Mouse (Mus musculus) cerebellum, adult 18-20 months (tissue): ENCODE measurements around the gene Tmsb10.

Source experiments
- DNase-seq, 2 experiments: peaks; one replicate each; pipeline ENCODE4 v3.0.0; 2021

Gene Tmsb10

GRCm38 (mm10) chr6:72958662-72959071, at the start of gene Tmsb10:
Gene Tmsb10 (minus strand): TSS chr6:72958748.
- no peak for DNase-seq

DNA sequence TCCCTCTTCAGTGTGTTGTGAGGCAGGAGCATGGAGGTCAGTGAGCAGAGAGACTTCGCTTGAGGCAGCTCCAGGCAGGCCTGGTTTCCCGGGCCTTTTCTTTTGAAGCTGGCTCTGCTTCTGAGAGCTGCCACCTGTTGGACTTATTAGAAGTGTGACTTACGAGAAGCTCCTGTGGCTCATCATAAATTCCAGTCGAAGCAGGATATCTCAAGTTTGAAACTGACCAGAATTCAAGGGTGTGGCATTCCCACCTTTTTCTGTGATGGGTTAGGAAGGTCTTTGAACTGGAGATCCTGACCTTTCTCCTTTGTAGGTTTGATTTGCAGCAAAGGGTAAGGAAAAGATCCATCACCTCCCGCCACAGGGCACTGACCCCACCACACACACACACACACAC, 45.1 kb upstream of the Tmsb10 start:
- DNase-seq: no peak

DNA sequence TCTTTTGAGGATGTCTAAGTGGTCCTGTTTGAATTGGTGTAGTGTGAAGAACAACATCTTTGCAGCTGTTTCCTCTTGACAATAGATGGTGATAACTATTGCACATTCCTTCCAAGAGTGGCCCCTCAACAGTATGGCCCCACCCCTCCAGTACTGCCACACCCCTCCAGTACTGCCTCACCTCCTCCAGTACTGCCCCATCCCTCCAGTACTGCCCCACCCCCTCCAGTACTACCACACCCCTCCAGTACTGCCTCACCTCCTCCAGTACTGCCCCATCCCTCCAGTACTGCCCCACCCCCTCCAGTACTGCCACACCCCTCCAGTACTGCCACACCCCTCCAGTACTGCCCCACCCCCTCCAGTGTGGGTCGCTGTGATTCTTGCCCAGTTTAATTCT, 43.8 kb upstream of the Tmsb10 start:
- DNase-seq: no peak

DNA sequence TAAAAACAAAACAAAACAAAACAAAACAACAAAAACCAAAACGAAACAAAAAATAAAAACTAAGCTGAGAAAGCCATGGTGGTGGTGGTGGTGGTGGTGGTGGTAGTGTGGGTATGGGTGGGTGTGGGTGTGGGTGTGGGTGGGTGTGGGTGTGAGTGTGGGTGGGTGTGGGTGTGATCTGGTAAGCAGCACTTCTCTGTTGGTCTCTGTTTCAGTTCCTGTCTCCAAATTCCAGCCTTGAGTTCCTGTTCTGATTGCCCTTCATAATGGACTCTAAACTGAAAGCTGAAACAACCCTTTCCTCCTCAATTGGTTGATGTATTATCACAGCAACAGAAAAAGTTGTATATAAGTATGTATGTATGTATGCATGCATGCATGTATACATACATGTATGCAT, 40.3 kb upstream of the Tmsb10 start:
- no peak for DNase-seq

DNA sequence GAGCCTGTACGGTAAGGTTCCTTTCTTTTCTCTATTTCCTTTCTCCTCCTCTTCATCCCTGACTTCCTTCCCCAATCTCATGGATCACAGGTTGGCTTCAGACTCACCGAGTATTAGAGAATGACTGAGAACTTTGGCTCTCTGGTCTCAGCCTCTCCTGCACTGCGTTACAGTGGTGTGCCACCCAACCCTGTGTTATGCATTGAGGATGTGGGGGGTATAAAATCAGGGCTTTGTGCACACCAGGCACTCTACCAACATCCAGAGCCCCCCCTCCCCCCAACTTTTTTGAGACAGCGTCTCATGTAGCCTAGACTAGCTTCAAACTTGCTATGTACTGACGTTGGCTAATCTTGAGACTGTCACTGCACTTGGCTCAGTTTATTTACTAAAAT, 35.1 kb upstream of the Tmsb10 start:
- DNase-seq: no peak

- no peak for DNase-seq
Observed at GRCm38 (mm10) chr6:72993054-72993687, 34.6 kb upstream of the Tmsb10 start.

GRCm38 (mm10) chr6:72990206-72990605, 31.7 kb upstream of the Tmsb10 start:
- no peak for DNase-seq

GRCm38 (mm10) chr6:72989028-72989736, 30.6 kb upstream of the Tmsb10 start:
- DNase-seq: peak; percentile 57

DNA sequence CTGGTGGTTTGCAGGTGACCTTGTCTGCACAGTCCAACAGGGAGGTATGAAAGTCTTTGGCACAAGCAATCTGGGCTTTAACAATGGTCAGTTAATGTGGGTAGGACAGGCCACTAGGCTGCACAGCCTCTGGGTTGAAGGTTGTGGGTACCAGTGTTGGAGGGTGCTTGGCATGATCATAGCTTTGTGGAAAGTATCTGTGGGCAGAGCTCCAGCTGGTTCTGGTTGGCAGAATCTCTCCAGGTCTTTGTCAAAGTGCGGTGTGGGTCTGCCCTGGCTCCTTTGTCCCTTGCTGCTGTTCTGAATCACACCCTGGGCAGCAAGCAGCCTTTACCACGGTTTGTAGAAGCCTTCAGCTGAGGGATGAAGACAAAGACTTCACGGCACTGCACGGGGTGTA, 24.0 kb upstream of the Tmsb10 start:
- DNase-seq: no peak

- DNase-seq: no peak
Observed at GRCm38 (mm10) chr6:72981851-72982250, 23.3 kb upstream of the Tmsb10 start.

DNA sequence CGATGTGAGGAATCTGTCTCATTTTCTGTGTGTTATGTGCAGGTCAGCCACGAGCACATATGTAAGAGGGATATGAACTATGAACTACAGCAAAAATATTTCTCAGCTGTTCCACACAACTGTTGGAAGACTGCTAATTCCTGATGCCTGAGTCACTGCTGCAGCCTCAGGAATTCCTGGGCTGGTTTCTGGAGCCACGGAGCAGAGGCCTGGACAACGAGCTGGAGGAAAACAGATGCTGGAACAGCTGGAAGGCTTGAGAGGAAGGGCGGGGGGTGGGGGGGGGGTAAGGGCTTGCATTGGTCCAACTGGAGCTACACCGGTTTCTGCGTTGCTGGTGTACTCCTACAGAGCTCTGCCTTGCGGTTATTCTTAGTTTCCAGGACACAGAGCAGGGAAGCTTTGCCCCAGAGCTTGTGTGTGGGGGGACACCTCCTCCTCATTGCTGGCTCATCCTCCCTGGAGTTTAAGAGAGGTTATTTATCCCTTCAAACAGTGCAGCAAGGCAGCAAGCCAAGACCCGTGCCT, 22.6 kb upstream of the Tmsb10 start:
- DNase-seq: no peak

DNA sequence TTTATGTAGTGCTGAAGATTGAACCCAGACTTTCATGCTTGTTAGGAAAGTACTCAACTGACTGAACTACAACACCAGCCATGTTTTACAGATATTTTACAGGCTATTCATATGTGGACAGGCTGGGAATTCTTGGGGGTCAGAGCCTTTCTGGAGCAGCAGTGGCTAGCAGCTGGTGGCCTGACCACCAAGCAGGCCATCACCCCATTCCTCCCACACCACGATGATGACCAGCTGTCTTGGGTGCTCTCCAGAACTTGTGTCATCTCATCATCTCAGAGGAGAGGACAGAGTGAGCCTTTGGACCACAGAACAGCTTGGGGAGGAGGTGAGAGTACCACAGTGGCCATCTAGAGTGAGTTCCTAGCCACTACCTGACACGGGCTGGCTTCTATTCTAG, 18.3 kb upstream of the Tmsb10 start:
- no peak for DNase-seq

DNA sequence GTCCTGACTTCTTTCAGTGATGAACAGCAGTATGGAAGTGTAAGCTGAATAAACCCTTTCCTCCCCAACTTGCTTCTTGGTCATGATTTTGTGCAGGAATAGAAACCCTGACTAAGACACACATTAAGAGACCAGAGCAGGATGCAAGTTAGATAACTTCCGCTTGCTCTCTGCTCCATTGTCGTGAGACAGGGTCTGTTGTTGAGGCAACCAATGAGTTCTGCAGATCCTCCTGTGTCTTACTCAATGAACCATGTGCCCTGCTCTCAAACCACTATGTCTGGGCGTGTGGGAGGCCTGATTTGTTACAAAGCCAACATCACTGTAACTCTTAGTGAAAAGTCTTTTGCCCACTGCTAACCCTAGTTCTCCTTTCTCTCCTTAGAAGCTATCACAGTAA, 12.5 kb upstream of the Tmsb10 start:
- no peak for DNase-seq

- DNase-seq: no peak
Observed at GRCm38 (mm10) chr6:72969787-72970186, 11.2 kb upstream of the Tmsb10 start.

GRCm38 (mm10) chr6:72965199-72965598, 6.7 kb upstream of the Tmsb10 start:
- no peak for DNase-seq

- no peak for DNase-seq
Observed at GRCm38 (mm10) chr6:72962281-72962741, 3.8 kb upstream of the Tmsb10 start.

DNA sequence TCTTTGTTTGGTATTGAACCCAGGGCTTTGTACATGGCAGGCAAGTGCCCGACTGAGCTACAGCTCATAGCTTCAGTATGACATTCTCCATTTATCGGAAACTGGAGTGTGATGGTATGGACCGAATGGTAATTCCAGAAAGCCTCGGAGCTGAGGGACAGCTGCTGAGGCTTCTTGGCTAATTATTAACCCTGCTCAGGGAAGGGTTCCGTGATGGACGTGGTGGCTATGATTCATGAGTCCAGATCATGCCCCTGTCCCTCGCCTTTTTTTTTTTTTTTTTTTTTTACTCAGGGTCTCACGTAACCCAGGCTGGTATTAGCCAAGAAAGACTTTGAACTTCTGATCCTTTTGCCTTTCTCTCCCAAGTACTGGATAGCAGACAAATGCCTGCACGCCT, 3.1 kb upstream of the Tmsb10 start:
- no peak for DNase-seq

- no peak for DNase-seq
Observed at GRCm38 (mm10) chr6:72960675-72961074, 2.1 kb upstream of the Tmsb10 start.

DNA sequence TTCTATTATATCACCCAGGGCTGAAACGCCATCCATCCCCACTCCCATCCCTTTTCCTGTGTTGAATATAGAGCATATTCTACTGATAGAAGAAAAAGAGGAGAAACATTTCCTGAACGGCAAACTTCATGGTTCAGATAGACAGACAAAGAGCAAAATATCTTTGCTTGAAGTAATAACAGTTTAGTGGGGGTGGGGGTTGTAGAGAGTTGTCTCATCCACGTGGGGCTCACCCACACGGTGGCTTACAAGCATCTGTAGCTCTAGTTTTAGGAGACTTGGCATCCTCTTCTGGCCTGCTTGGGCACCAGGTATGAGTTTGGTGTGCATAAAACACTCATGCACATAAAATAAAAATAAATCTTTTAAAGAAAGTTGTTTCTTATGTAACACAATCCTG, 627 bp upstream of the Tmsb10 start:
- DNase-seq: no peak

DNA sequence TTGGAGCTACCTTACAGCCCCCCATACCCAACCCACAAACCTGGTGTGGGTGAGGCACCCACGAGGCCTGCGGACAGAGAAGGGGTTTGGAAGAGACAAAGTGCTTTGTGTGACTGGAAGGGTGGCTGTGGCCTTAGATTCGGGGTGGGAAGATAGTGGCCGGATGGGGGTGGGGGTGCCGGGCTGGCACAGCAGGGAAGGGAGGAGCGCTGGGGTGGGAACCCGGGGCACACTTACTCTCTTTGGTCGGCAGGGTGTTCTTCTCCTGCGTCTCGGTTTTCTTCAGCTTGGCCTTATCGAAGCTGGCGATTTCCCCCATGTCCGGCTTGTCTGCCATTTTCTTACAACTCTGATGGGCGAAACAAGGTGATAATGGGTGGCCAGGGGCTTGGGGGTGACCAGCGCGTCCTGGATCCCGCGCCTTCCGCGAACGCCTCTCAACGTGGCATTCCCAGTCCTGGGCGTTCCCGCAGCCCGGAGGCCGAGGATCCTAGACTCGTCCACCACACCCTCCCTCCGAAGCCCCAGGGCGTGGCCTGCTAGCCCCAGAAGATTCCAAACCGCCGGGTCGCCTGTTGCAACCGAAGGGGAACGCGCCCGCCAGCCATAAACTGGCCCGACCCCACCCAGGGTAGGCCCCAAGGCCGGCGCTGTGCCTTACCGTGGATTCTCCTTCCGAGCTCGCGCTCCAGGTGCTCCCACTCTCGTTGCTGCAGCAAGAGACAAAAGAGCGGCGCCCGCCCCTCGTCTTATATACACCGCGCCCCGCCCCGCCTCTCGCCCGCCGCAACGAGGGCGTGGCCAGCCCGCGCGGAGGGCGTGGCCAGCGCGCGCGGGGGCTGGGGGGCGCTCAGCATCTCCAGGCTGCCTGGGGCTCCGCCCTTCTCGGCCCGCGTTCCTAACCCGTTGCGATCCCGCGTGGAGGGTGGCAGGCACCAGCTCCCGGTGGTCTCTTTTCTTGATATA, 589 bp downstream of the Tmsb10 start:
- peak; percentile 80 to 93 for DNase-seq

DNA sequence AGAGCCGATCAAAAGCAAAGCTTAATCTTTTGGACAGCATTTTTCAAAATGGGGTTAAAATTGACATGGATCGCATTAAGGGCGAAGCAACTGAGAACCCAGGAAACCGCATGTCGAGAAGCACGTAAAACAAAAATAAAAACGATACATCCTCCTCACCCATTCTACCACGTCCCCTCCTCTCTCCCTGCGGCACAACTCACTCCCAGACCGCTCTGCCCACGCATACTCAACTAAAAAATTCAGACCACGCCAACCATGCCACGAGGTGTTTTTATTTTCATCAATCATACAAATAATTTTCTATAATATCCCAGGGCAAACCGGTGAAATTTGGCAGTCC, 1.5 kb downstream of the Tmsb10 start:
- peak; percentile 15 to 31 for DNase-seq

- DNase-seq: peak; percentile 68 to 75
Observed at GRCm38 (mm10) chr6:72956199-72957092, 2.1 kb downstream of the Tmsb10 start.
